Mouse (Mus musculus) MEL (cell line): Measurements from ENCODE around the gene Gnai2. TPM values are rescaled to one million over a fixed set of nuclear protein-coding genes. Genes with fewer than 3 reads are reported as not detected.

ENCODE experiments used
- DNase-seq: peaks from one replicate; pipeline ENCODE4 v3.0.0; 2011; ENCODE audit warnings: low read depth, low spot score
- H3K27ac ChIP-seq: 2 replicates; pipeline ENCODE4 v1.5.1; 2012; ENCODE audit warnings: low read depth, mild to moderate bottlenecking, control low read depth, low read length, moderate library complexity; ENCODE audit not compliant: control insufficient read depth
- H3K27me3 ChIP-seq, 2 experiments: fragments of 150-350 bp in 1 of 2; sonication (generic) in 1 of 2; 2 replicates each; pipeline ENCODE4 v1.6.1; 2012; ENCODE audit warnings: low read length in 2 of 2, mild to moderate bottlenecking in 2 of 2, improper control_type of control experiment in 1 of 2, moderate library complexity in 1 of 2; ENCODE audit not compliant: insufficient read depth in 2 of 2, control insufficient read depth in 1 of 2
- H3K36me3 ChIP-seq, 2 experiments: 2 replicates each; pipeline ENCODE4 v1.6.1; 2012 to 2014; ENCODE audit warnings: low read length in 2 of 2, improper control_type of control experiment in 1 of 2, inconsistent platforms in 1 of 2, mild to moderate bottlenecking in 1 of 2; ENCODE audit not compliant: insufficient read depth in 2 of 2, control insufficient read depth in 1 of 2
- H3K4me1 ChIP-seq, 2 experiments: fragments of 150-350 bp in 1 of 2; sonication (generic) in 1 of 2; 2 replicates each; pipeline ENCODE4 v1.6.1; 2012; ENCODE audit warnings: low read length in 2 of 2, improper control_type of control experiment in 1 of 2, mild to moderate bottlenecking in 1 of 2; ENCODE audit not compliant: insufficient read depth in 2 of 2, control insufficient read depth in 1 of 2
- H3K4me3 ChIP-seq, 2 experiments: fragments of 150-350 bp in 1 of 2; sonication (generic) in 1 of 2; 2 replicates each; pipeline ENCODE4 v1.5.1; 2012; ENCODE audit warnings: low read depth in 2 of 2, low read length in 2 of 2, mild to moderate bottlenecking in 2 of 2, moderate library complexity in 2 of 2, control low read depth in 1 of 2, improper control_type of control experiment in 1 of 2; ENCODE audit not compliant: control insufficient read depth in 1 of 2, insufficient read depth in 1 of 2
- H3K79me2 ChIP-seq: 2 replicates; pipeline ENCODE4 v1.6.1; 2012; ENCODE audit warnings: mild to moderate bottlenecking, low read length, moderate library complexity; ENCODE audit not compliant: control insufficient read depth, poor library complexity, insufficient read depth
- H3K9ac ChIP-seq: 2 replicates; pipeline ENCODE4 v1.6.1; 2012; ENCODE audit warnings: low read depth, mild to moderate bottlenecking, control low read depth, low read length, moderate library complexity; ENCODE audit not compliant: control insufficient read depth, poor library complexity, severe bottlenecking
- H3K9me3 ChIP-seq: fragments of 150-350 bp; sonication (generic); replicated peaks from 2 replicates; pipeline ENCODE4 v1.6.1; 2012; ENCODE audit warnings: mild to moderate bottlenecking, low read length, improper control_type of control experiment, moderate library complexity; ENCODE audit not compliant: insufficient read depth
- BHLHE40 ChIP-seq: IDR thresholded peaks from 2 replicates; pipeline ENCODE4 v1.6.1; 2012; ENCODE audit warnings: low read depth, mild to moderate bottlenecking, inconsistent platforms, low read length, improper control_type of control experiment, borderline replicate concordance
- CHD1 ChIP-seq: IDR thresholded peaks from 2 replicates; pipeline ENCODE4 v1.6.1; 2012; ENCODE audit warnings: low read depth, mild to moderate bottlenecking, inconsistent platforms, low read length, improper control_type of control experiment
- CHD2 ChIP-seq: IDR thresholded peaks from 2 replicates; pipeline ENCODE4 v1.6.1; 2011; ENCODE audit warnings: low read length, improper control_type of control experiment
- CTCF ChIP-seq, 3 experiments: IDR thresholded peaks in 2 of 3; conservative IDR thresholded peaks in 1 of 3; 2 replicates each; pipeline ENCODE4 v1.5.1; 2011 to 2012; ENCODE audit warnings: low read length in 3 of 3, low read depth in 2 of 3, mild to moderate bottlenecking in 2 of 3, improper control_type of control experiment in 1 of 3, inconsistent platforms in 1 of 3, mixed read lengths in 1 of 3, moderate library complexity in 1 of 3; ENCODE audit not compliant: control insufficient read depth in 1 of 3, insufficient read depth in 1 of 3, poor library complexity in 1 of 3, severe bottlenecking in 1 of 3
- E2F4 ChIP-seq: IDR thresholded peaks from 2 replicates; pipeline ENCODE4 v1.6.1; 2011; ENCODE audit warnings: low read depth, low read length, improper control_type of control experiment, borderline replicate concordance
- ELF1 ChIP-seq: IDR thresholded peaks from 2 replicates; pipeline ENCODE4 v1.6.1; 2014; ENCODE audit warnings: low read depth, mild to moderate bottlenecking, inconsistent platforms, low read length, improper control_type of control experiment, moderate library complexity
- EP300 ChIP-seq, 2 experiments: IDR thresholded peaks; 2 replicates each; pipeline ENCODE4 v1.6.1; 2011; ENCODE audit warnings: improper control_type of control experiment in 2 of 2, low read length in 2 of 2, low read depth in 1 of 2, mild to moderate bottlenecking in 1 of 2
- ETS1 ChIP-seq: IDR thresholded peaks from 2 replicates; pipeline ENCODE4 v1.6.1; 2012; ENCODE audit warnings: low read depth, mild to moderate bottlenecking, inconsistent platforms, low read length, improper control_type of control experiment, moderate library complexity
- GATA1 ChIP-seq: IDR thresholded peaks from 2 replicates; pipeline ENCODE4 v1.6.1; 2011; ENCODE audit warnings: low read depth, low read length, improper control_type of control experiment
- HCFC1 ChIP-seq: IDR thresholded peaks from 2 replicates; pipeline ENCODE4 v1.6.1; 2012; ENCODE audit warnings: low read depth, mild to moderate bottlenecking, inconsistent platforms, low read length, improper control_type of control experiment, moderate library complexity
- KAT2A ChIP-seq: conservative IDR thresholded peaks from 2 replicates; pipeline ENCODE4 v1.6.1; 2012; ENCODE audit warnings: low read depth, low read length, improper control_type of control experiment, inconsistent platforms
- MAZ ChIP-seq: IDR thresholded peaks from 2 replicates; pipeline ENCODE4 v1.6.1; 2012; ENCODE audit warnings: low read depth, mild to moderate bottlenecking, inconsistent platforms, low read length, improper control_type of control experiment
- MEF2A ChIP-seq: IDR thresholded peaks from 2 replicates; pipeline ENCODE4 v1.6.1; 2014; ENCODE audit warnings: low read depth, mild to moderate bottlenecking, inconsistent platforms, low read length, improper control_type of control experiment; ENCODE audit not compliant: poor library complexity, insufficient replicate concordance, severe bottlenecking; ENCODE audit errors: extremely low read depth
- MXI1 ChIP-seq: IDR thresholded peaks from 2 replicates; pipeline ENCODE4 v1.6.1; 2011; ENCODE audit warnings: mild to moderate bottlenecking, low read depth, low read length, improper control_type of control experiment
- MYB ChIP-seq: IDR thresholded peaks from 2 replicates; pipeline ENCODE4 v1.6.1; 2011; ENCODE audit warnings: mild to moderate bottlenecking, low read depth, low read length, improper control_type of control experiment
- MYC ChIP-seq: IDR thresholded peaks from 2 replicates; pipeline ENCODE4 v1.6.1; 2011; ENCODE audit warnings: low read depth, mild to moderate bottlenecking, low read length, improper control_type of control experiment, moderate library complexity
- NRF1 ChIP-seq: IDR thresholded peaks from 2 replicates; pipeline ENCODE4 v1.6.1; 2014; ENCODE audit warnings: low read depth, mild to moderate bottlenecking, inconsistent platforms, low read length, improper control_type of control experiment, moderate library complexity; ENCODE audit not compliant: poor library complexity, insufficient read depth, severe bottlenecking
- POLR2A ChIP-seq, 2 experiments: IDR thresholded peaks; 2 replicates each; pipeline ENCODE4 v1.6.1; 2011 to 2012; ENCODE audit warnings: low read length in 2 of 2, mild to moderate bottlenecking in 2 of 2, control low read depth in 1 of 2, improper control_type of control experiment in 1 of 2, low read depth in 1 of 2, moderate library complexity in 1 of 2; ENCODE audit not compliant: control insufficient read depth in 1 of 2, insufficient read depth in 1 of 2, poor library complexity in 1 of 2
- POLR2AphosphoS5 ChIP-seq: IDR thresholded peaks from 2 replicates; pipeline ENCODE4 v1.6.1; 2012; ENCODE audit warnings: low read depth, borderline replicate concordance, mild to moderate bottlenecking, inconsistent platforms, low read length, moderate library complexity, mixed read lengths
- RAD21 ChIP-seq: IDR thresholded peaks from 2 replicates; pipeline ENCODE4 v1.6.1; 2011; ENCODE audit warnings: mild to moderate bottlenecking, low read depth, low read length, improper control_type of control experiment
- RCOR1 ChIP-seq: IDR thresholded peaks from 2 replicates; pipeline ENCODE4 v1.6.1; 2012; ENCODE audit warnings: low read depth, mild to moderate bottlenecking, inconsistent platforms, low read length, improper control_type of control experiment
- SIN3A ChIP-seq: IDR thresholded peaks from 2 replicates; pipeline ENCODE4 v1.6.1; 2012; ENCODE audit warnings: low read length, improper control_type of control experiment, inconsistent platforms
- TAL1 ChIP-seq: IDR thresholded peaks from 2 replicates; pipeline ENCODE4 v1.6.1; 2012; ENCODE audit warnings: mild to moderate bottlenecking, inconsistent platforms, low read length, moderate library complexity, mixed read lengths
- TBP ChIP-seq: IDR thresholded peaks from 2 replicates; pipeline ENCODE4 v1.8.0; 2011; ENCODE audit warnings: low read depth, low read length, improper control_type of control experiment
- TCF12 ChIP-seq: IDR thresholded peaks from 2 replicates; pipeline ENCODE4 v1.6.1; 2014; ENCODE audit warnings: low read depth, mild to moderate bottlenecking, inconsistent platforms, low read length, improper control_type of control experiment, moderate library complexity
- ZC3H11A ChIP-seq: IDR thresholded peaks from 2 replicates; pipeline ENCODE4 v1.6.1; 2012; ENCODE audit warnings: low read depth, mild to moderate bottlenecking, inconsistent platforms, low read length, improper control_type of control experiment
- ZMIZ1 ChIP-seq: IDR thresholded peaks from 2 replicates; pipeline ENCODE4 v1.6.1; 2012; ENCODE audit warnings: low read depth, mild to moderate bottlenecking, inconsistent platforms, low read length, improper control_type of control experiment, moderate library complexity
- ZNF384 ChIP-seq: IDR thresholded peaks from 2 replicates; pipeline ENCODE4 v1.6.1; 2012; ENCODE audit warnings: low read depth, mild to moderate bottlenecking, inconsistent platforms, low read length, improper control_type of control experiment
- polyA plus RNA-seq, 2 experiments: library from polyadenylated mRNA; stranded (reverse) in 1 of 2; unstranded in 1 of 2; fragments of >175 nt in 1 of 2; fragments of >200 nt in 1 of 2; gene quantifications; 2 replicates each; pipeline versions ENCODE4 v1.2.1 to v1.2.4; 2012; ENCODE audit warnings: low replicate concordance in 2 of 2, low read depth in 1 of 2; ENCODE audit not compliant: insufficient read length in 2 of 2, insufficient read depth in 1 of 2, missing spikeins in 1 of 2
- total RNA-seq: library from RNA; depleted of rRNA; stranded (reverse); fragments of 300-350 nt; gene quantifications from 2 replicates; pipeline ENCODE4 v1.2.3, GENCODE M21; 2012

Gene Gnai2
- total and polyA plus RNA-seq, 3 experiments: 129 to 335 (median 137) TPM

DNA sequence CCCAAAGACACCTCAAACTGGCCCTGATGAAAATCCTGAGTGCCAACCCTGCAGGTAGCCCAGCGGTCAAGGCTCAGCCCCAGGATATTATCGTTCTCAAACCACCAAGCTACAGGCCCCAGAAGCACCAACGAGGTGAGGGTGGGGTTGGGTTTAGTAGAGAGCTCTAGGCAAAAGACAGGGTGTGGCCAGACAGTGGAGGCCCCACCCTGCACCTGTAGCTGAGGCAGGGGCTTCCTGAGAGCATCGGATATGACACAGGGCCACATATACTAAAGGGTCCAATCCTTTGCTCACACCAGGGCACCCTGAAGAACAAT, 5.8 kb downstream of the Gnai2 start:
- Histone ChIP-seq H3K9ac (peak overlapping the region; percentile 61), H3K27me3 (no peaks in the 10 kb centered on the region), H3K9me3 (no peaks in the 10 kb centered on the region)
- TF ChIP-seq ELF1: no peak
- TF ChIP-seq, all 39 proteins: peak for 0
- peaks cover 10 to 32% of the 10 kb centered on the region in 2 experiments for H3K4me1 ChIP-seq
- peak overlapping the region; percentile 86 for H3K27ac ChIP-seq
- H3K4me3 ChIP-seq: peak overlapping the region; percentile 17 to 36; a peak in 3 of 4 replicates
- no peak for DNase-seq
- peaks cover 0 to 22% of the 10 kb centered on the region in 2 experiments; a peak in 2 of 4 replicates for H3K36me3 ChIP-seq
- H3K79me2 ChIP-seq: peaks cover 62% of the 10 kb centered on the region

DNA sequence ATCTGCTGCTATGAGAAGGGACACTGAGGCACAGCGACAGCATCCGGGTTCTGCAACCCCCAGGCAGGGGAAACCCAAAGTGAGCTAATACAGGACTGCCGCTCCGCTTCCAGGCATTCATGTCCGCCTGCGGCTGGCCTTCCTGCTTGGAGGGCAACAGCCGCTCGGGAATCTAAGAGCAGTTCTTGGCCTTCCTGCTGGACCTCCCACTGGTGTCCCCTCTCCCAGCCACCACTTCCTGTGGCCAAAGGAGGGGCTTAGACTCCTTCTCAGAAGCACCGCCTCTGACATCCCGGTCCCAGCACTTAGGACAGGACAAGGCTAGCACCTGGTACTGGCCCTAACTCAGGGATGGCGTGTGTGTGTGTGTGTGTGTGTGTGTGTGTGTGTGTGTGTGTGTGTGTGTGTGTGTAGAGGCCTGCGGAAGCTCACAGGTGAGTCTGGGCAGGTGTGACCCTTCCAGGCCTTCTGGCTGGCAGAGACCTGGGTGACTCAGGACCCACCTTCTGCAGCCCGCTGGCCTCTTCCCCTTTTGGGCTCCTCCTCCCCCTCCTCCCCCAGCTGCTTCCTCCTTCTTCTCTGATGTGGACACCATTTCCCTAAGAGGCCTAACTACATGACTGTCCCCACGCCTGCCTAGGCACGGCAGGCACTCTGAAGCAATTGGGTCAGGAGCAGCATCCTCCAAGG, 6.3 kb downstream of the Gnai2 start:
- DNase-seq: peak; percentile 89
- Histone ChIP-seq H3K9me3 (no peaks in the 10 kb centered on the region), H3K79me2 (peaks cover 60% of the 10 kb centered on the region), H3K27ac (peak overlapping the region; percentile 86), H3K4me1 (peaks cover 13 to 37% of the 10 kb centered on the region in 2 experiments), H3K9ac (peak overlapping the region; percentile 61), H3K4me3 (peak overlapping the region; percentile 17 to 36; a peak in 3 of 4 replicates), H3K36me3 (peaks cover 0 to 27% of the 10 kb centered on the region in 2 experiments; a peak in 2 of 4 replicates), H3K27me3 (no peaks in the 10 kb centered on the region)
- peak; percentile 48; the same call in 1 of the 2 replicates for TF ChIP-seq MAZ
- peak in 1 of 2 experiments; percentile 43; a peak in 1 of 4 replicates for TF ChIP-seq POLR2A (IDR thresholded peaks at IDR 0.05; ENCODE audit: control insufficient read depth in 1 of 2, insufficient read depth in 1 of 2, low read depth in 1 of 2, low read length in 2 of 2, poor library complexity in 1 of 2)
- TF ChIP-seq MYC: no peak
- no peak for TF ChIP-seq CTCF (IDR thresholded peaks at IDR 0.05 in 2 of 3, conservative IDR thresholded peaks at IDR 0.05 in 1 of 3; ENCODE audit: control insufficient read depth in 1 of 3, insufficient read depth in 1 of 3, low read depth in 2 of 3, low read length in 3 of 3, poor library complexity in 1 of 3, severe bottlenecking in 1 of 3)
- peak; percentile 23 to 30; a peak in 1 of 4 replicates for TF ChIP-seq EP300 (IDR thresholded peaks at IDR 0.05; ENCODE audit: low read depth in 1 of 2, low read length in 2 of 2)
- TF ChIP-seq TBP: no peak
- no peak for TF ChIP-seq NRF1
- TF ChIP-seq ZNF384: no peak
- no peak for TF ChIP-seq GATA1
- TF ChIP-seq POLR2AphosphoS5: no peak
- TF ChIP-seq HCFC1: peak; percentile 56; the same call in 1 of the 2 replicates
- TF ChIP-seq SIN3A: 0 out of 2 replicates have a peak, but pooled peaks have one; percentile 30
- TF ChIP-seq MEF2A: no peak
- no peak for TF ChIP-seq KAT2A
- TF ChIP-seq ZC3H11A: no peak
- TF ChIP-seq CHD1: no peak
- no peak for TF ChIP-seq BHLHE40
- TF ChIP-seq E2F4: no peak
- no peak; the same call in 1 of the 2 replicates for TF ChIP-seq TAL1
- TF ChIP-seq ELF1: no peak; the same call in 1 of the 2 replicates
- peak; percentile 52; the same call in 1 of the 2 replicates for TF ChIP-seq MXI1
- TF ChIP-seq CHD2: no peak
- no peak; the same call in 1 of the 2 replicates for TF ChIP-seq ETS1
- no peak for TF ChIP-seq MYB
- TF ChIP-seq TCF12: 0 out of 2 replicates have a peak, but pooled peaks have one; percentile 10
- TF ChIP-seq RAD21: no peak
- TF ChIP-seq RCOR1: no peak
- TF ChIP-seq ZMIZ1: no peak
